Mouse (Mus musculus) kidney, adult 2 months (tissue): ENCODE results near the gene Gm14085. TPM values are rescaled to one million over a fixed set of nuclear protein-coding genes. Genes with fewer than 3 reads are reported as not detected.

ENCODE experiments used
- DNase-seq: peaks from one replicate; pipeline ENCODE4 v3.0.0; 2021
- H3K27ac ChIP-seq: fragments of 200-500 bp; 2 replicates; pipeline ENCODE4 v1.5.1; 2012; ENCODE audit warnings: low read depth, low read length, control low read depth, inconsistent platforms; ENCODE audit not compliant: insufficient read depth
- H3K27me3 ChIP-seq: fragments of 200-500 bp; replicated peaks from 2 replicates; pipeline ENCODE4 v1.6.1; 2012; ENCODE audit warnings: mild to moderate bottlenecking, moderate library complexity, low read length, inconsistent platforms; ENCODE audit not compliant: control insufficient read depth, insufficient read depth
- H3K36me3 ChIP-seq: fragments of 200-500 bp; 2 replicates; pipeline ENCODE4 v1.6.1; 2012; ENCODE audit warnings: mild to moderate bottlenecking, moderate library complexity, low read length, inconsistent platforms; ENCODE audit not compliant: control insufficient read depth, insufficient read depth
- H3K4me1 ChIP-seq: fragments of 200-500 bp; 2 replicates; pipeline ENCODE4 v1.6.1; 2011; ENCODE audit warnings: low read length; ENCODE audit not compliant: control insufficient read depth, insufficient read depth
- H3K4me3 ChIP-seq: fragments of 200-500 bp; 2 replicates; pipeline ENCODE4 v1.5.1; 2011; ENCODE audit warnings: mild to moderate bottlenecking, low read depth, low read length, control low read depth; ENCODE audit not compliant: insufficient read depth
- CTCF ChIP-seq: fragments of 200-500 bp; conservative IDR thresholded peaks from 2 replicates; pipeline ENCODE4 v1.5.1; 2011; ENCODE audit warnings: low read depth, mild to moderate bottlenecking, control low read depth, low read length, moderate library complexity, mixed read lengths; ENCODE audit not compliant: insufficient read depth, insufficient read length
- POLR2A ChIP-seq: fragments of 200-500 bp; IDR thresholded peaks from one replicate; pipeline ENCODE4 v1.6.1; 2011; ENCODE audit warnings: low read depth, low read length, control low read depth
- WGBS: fragments of 180-500 bp; shearing (Covaris S2); methylation state at CpG from one replicate; pipeline ENCODE4 v1.1.7; 2018; 5-methylcytosine and 5-hydroxymethylcytosine counted together
- polyA plus RNA-seq: library from polyadenylated mRNA; depleted of rRNA; stranded (reverse); fragments of >200 nt; gene quantifications from 2 replicates; pipeline ENCODE4 v1.2.3, GENCODE M21; 2012

The Gm14085 gene
- polyA plus RNA-seq, 1 experiment: 0.20 TPM

GRCm38 (mm10) chr2:122562251-122562650, 77.5 kb downstream of the Gm14085 start:
- H3K4me3 ChIP-seq: no peak overlapping the region
- no peak for DNase-seq
- WGBS: 100% methylated on average over 1 of the region's 1 CpGs

GRCm38 (mm10) chr2:122569439-122569838, 84.7 kb downstream of the Gm14085 start:
- 4% methylated on average over 3 of the region's 3 CpGs for WGBS
- Histone ChIP-seq H3K36me3 (no peaks in the 10 kb centered on the region), H3K27me3 (no peaks in the 10 kb centered on the region), H3K4me3 (no peak overlapping the region), H3K4me1 (no peaks in the 10 kb centered on the region; the same call in 1 of the 2 replicates), H3K27ac (no peak overlapping the region)
- peak; percentile 77 for TF ChIP-seq CTCF
- TF ChIP-seq POLR2A: no peak
- peak; percentile 65 for DNase-seq

More at GRCm38 (mm10) chr2:122562251-122562650, 77.5 kb downstream of the Gm14085 start:
- TF ChIP-seq CTCF: no peak
- no peak for TF ChIP-seq POLR2A
- Histone ChIP-seq H3K27ac (no peak overlapping the region), H3K4me1 (no peaks in the 10 kb centered on the region), H3K36me3 (no peaks in the 10 kb centered on the region), H3K27me3 (no peaks in the 10 kb centered on the region)

- Histone ChIP-seq H3K36me3 (no peaks in the 10 kb centered on the region), H3K27ac (no peak overlapping the region), H3K27me3 (no peaks in the 10 kb centered on the region), H3K4me3 (no peak overlapping the region), H3K4me1 (no peaks in the 10 kb centered on the region; the same call in 1 of the 2 replicates)
- no peak for TF ChIP-seq POLR2A
- no peak for TF ChIP-seq CTCF
- 68% methylated on average over 4 of the region's 4 CpGs for WGBS
- DNase-seq: no peak
Observed at GRCm38 (mm10) chr2:122570430-122570829, 85.7 kb downstream of the Gm14085 start.

GRCm38 (mm10) chr2:122571326-122571725, 86.6 kb downstream of the Gm14085 start:
- no peaks in the 10 kb centered on the region for H3K36me3 ChIP-seq
- no peak overlapping the region for H3K4me3 ChIP-seq
- DNase-seq: no peak
- TF ChIP-seq CTCF (no peak), POLR2A (no peak)
- H3K27ac ChIP-seq: no peak overlapping the region
- H3K4me1 ChIP-seq: peaks cover 2% of the 10 kb centered on the region; the same call in 1 of the 2 replicates
- WGBS: 89% methylated on average over 4 of the region's 4 CpGs
- no peaks in the 10 kb centered on the region for H3K27me3 ChIP-seq

GRCm38 (mm10) chr2:122572438-122572837, 87.7 kb downstream of the Gm14085 start:
- WGBS: 50% methylated on average over 1 of the region's 1 CpGs

GRCm38 (mm10) chr2:122575470-122575869, 90.7 kb downstream of the Gm14085 start:
- no peaks in the 10 kb centered on the region for H3K27me3 ChIP-seq
- no peak for TF ChIP-seq POLR2A
- TF ChIP-seq CTCF: no peak
- no peak overlapping the region for H3K4me3 ChIP-seq
- H3K4me1 ChIP-seq: peaks cover 12% of the 10 kb centered on the region; the same call in 1 of the 2 replicates
- DNase-seq: peak; percentile 94
- H3K36me3 ChIP-seq: no peaks in the 10 kb centered on the region
- peak overlapping the region; percentile 84 for H3K27ac ChIP-seq
- 29% methylated on average over 11 of the region's 11 CpGs for WGBS

More at GRCm38 (mm10) chr2:122572438-122572837, 87.7 kb downstream of the Gm14085 start:
- no peak overlapping the region for H3K4me3 ChIP-seq
- no peak for DNase-seq
- no peaks in the 10 kb centered on the region for H3K36me3 ChIP-seq
- peaks cover 9% of the 10 kb centered on the region; the same call in 1 of the 2 replicates for H3K4me1 ChIP-seq
- H3K27me3 ChIP-seq: no peaks in the 10 kb centered on the region
- no peak overlapping the region for H3K27ac ChIP-seq
- TF ChIP-seq CTCF (no peak), POLR2A (no peak)

GRCm38 (mm10) chr2:122576295-122576694, 91.6 kb downstream of the Gm14085 start:
- Histone ChIP-seq H3K27ac (peak overlapping the region; percentile 87), H3K4me1 (peaks cover 19% of the 10 kb centered on the region; the same call in 1 of the 2 replicates), H3K4me3 (no peak overlapping the region), H3K27me3 (no peaks in the 10 kb centered on the region), H3K36me3 (no peaks in the 10 kb centered on the region)
- TF ChIP-seq POLR2A (no peak), CTCF (no peak)
- no peak for DNase-seq
- 35% methylated on average over 5 of the region's 5 CpGs for WGBS
